Mouse (Mus musculus) cerebral cortex, adult 2 months (tissue): ENCODE results near the gene Ubl4b.

ENCODE experiments used
- WGBS: fragments of 180-500 bp; shearing (Covaris S2); methylation state at CpG from one replicate; pipeline ENCODE4 v1.1.7; 2018; 5-methylcytosine and 5-hydroxymethylcytosine counted together

Gene Ubl4b

GRCm38 (mm10) chr3:107567766-107568165 is 12.9 kb upstream of the Ubl4b start:
- WGBS: 86% methylated on average over 7 of the region's 7 CpGs

- WGBS: 89% methylated on average over 3 of the region's 3 CpGs
These were observed 10.5 kb upstream of the Ubl4b start for GRCm38 (mm10) chr3:107565331-107565730.

- WGBS: 66% methylated on average over 4 of the region's 4 CpGs
These were observed 9.0 kb upstream of the Ubl4b start for GRCm38 (mm10) chr3:107563880-107564279.

GRCm38 (mm10) chr3:107562591-107562990 is 7.7 kb upstream of the Ubl4b start:
- WGBS: 80% methylated on average over 4 of the region's 4 CpGs

GRCm38 (mm10) chr3:107562104-107562503 is 7.2 kb upstream of the Ubl4b start:
- whole genome bisulfite sequencing: 80% methylated on average over 2 of the region's 2 CpGs

- WGBS: 24% methylated on average over 3 of the region's 3 CpGs
These were observed 4.3 kb upstream of the Ubl4b start for GRCm38 (mm10) chr3:107559183-107559582.

- 52% methylated on average over 3 of the region's 3 CpGs for WGBS
These were observed 3.9 kb upstream of the Ubl4b start for GRCm38 (mm10) chr3:107558740-107559139.

- WGBS: 73% methylated on average over 17 of the region's 17 CpGs
These were observed 4.3 kb downstream of the Ubl4b start for GRCm38 (mm10) chr3:107550409-107551049.

GRCm38 (mm10) chr3:107546956-107547355 is 7.9 kb downstream of the Ubl4b start:
- WGBS: 65% methylated on average over 2 of the region's 2 CpGs

- WGBS: 91% methylated on average over 10 of the region's 10 CpGs
These were observed 9.0 kb downstream of the Ubl4b start for GRCm38 (mm10) chr3:107545716-107546412.

- 66% methylated on average over 5 of the region's 5 CpGs for WGBS
These were observed 9.6 kb downstream of the Ubl4b start for GRCm38 (mm10) chr3:107545278-107545677.

- WGBS: 82% methylated on average over 8 of the region's 8 CpGs
These were observed 11.5 kb downstream of the Ubl4b start for GRCm38 (mm10) chr3:107543158-107544080.

GRCm38 (mm10) chr3:107542584-107542983 is 12.3 kb downstream of the Ubl4b start:
- 52% methylated on average over 4 of the region's 4 CpGs for WGBS

- WGBS: 23% methylated on average over 8 of the region's 8 CpGs
These were observed 17.4 kb downstream of the Ubl4b start for GRCm38 (mm10) chr3:107537504-107537889.

GRCm38 (mm10) chr3:107536810-107537503 is 17.9 kb downstream of the Ubl4b start:
- 1% methylated on average over 17 of the region's 17 CpGs for WGBS

GRCm38 (mm10) chr3:107534951-107535350 is 19.9 kb downstream of the Ubl4b start:
- WGBS: 57% methylated on average over 7 of the region's 7 CpGs

- WGBS: 32% methylated on average over 4 of the region's 4 CpGs
These were observed 21.3 kb downstream of the Ubl4b start for GRCm38 (mm10) chr3:107533532-107533931.

- WGBS: 79% methylated on average over 5 of the region's 5 CpGs
These were observed 24.3 kb downstream of the Ubl4b start for GRCm38 (mm10) chr3:107530581-107530980.

- 64% methylated on average over 5 of the region's 5 CpGs for WGBS
These were observed 25.7 kb downstream of the Ubl4b start for GRCm38 (mm10) chr3:107529182-107529581.

- 9% methylated on average over 9 of the region's 9 CpGs for WGBS
These were observed 26.3 kb downstream of the Ubl4b start for GRCm38 (mm10) chr3:107528401-107529118.

GRCm38 (mm10) chr3:107524547-107524946 is 30.3 kb downstream of the Ubl4b start:
- WGBS: 62% methylated on average over 6 of the region's 6 CpGs
